ENCODE assay signal across 22 mouse cellular contexts in genomic region chr7:115630691-115631090, GRCm38 (mm10).
A peak's percentile ranks its signal among the peaks of the same experiment; 100 is the strongest.
DNase-seq lines count a peak whose midpoint lies in the region; ATAC-seq and TF ChIP-seq lines count a peak whose summit lies in the region.
"Had no signal": no experiment of that assay in that cellular context is flagged by ENCODE, and none has a peak within 500 bp of the region (broad histone marks: within the 10 kb centered on the region; RNA-seq: fewer than 3 reads in every experiment).

No protein-coding gene starts in this region.

- ATAC-seq in heart, embryonic 13.5 days (ENCODE audit: extremely low read depth, insufficient number of reproducible peaks, low FRiP score, low TSS enrichment): no peak
- no peak for ATAC-seq in lung, embryonic 15.5 days (ENCODE audit: borderline replicate concordance, extremely low read depth, low FRiP score, low TSS enrichment)
- no peak for ATAC-seq in midbrain, embryonic 11.5 days (ENCODE audit: low FRiP score)
- ATAC-seq: activated CD4-positive, CD25-positive, alpha-beta regulatory T cell, adult 4 months; forebrain, embryonic 16.5 days; hindbrain, postnatal 0 days had no signal

- peaks cover 49% of the 10 kb centered on the region for H3K4me1 ChIP-seq in heart, embryonic 13.5 days
- H3K4me1 ChIP-seq in heart, adult 2 months (ENCODE audit: control insufficient read depth, insufficient read depth, low read length): peaks cover 2% of the 10 kb centered on the region
- H3K4me1 ChIP-seq in lung, embryonic 15.5 days: peaks cover 17% of the 10 kb centered on the region
- H3K4me1 ChIP-seq in midbrain, embryonic 11.5 days (ENCODE audit: control insufficient read depth, insufficient read depth, low read length): peaks cover under 1% of the 10 kb centered on the region; the same call in 1 of the 2 replicates

- no peak for TF ChIP-seq POLR2A in heart, adult 2 months (IDR thresholded peaks at IDR 0.05; ENCODE audit: insufficient read depth, low read depth, low read length)

- peak overlapping the region; percentile 22; the same call in 1 of the 2 replicates for H3K27ac ChIP-seq in heart, embryonic 13.5 days (replicated peaks)
- H3K27ac ChIP-seq in heart, adult 2 months: no peak overlapping the region
- H3K27ac ChIP-seq in lung, embryonic 15.5 days: peak overlapping the region; percentile 37; the same call in 1 of the 2 replicates
- no peak overlapping the region for H3K27ac ChIP-seq in midbrain, embryonic 11.5 days (ENCODE audit: low read depth, low read length)
- H3K27ac ChIP-seq: embryonic facial prominence, embryonic 13.5 days; forebrain, embryonic 12.5 days; heart, embryonic 15.5 days; hindbrain, embryonic 13.5 days; hindbrain, postnatal 0 days had no signal

- H3K4me2 ChIP-seq in heart, embryonic 13.5 days: no peak overlapping the region
- H3K4me2 ChIP-seq in lung, embryonic 15.5 days: no peak overlapping the region
- no peak overlapping the region for H3K4me2 ChIP-seq in midbrain, embryonic 11.5 days
- H3K4me2 ChIP-seq: embryonic facial prominence, embryonic 13.5 days; forebrain, embryonic 12.5 days; heart, embryonic 15.5 days; hindbrain, embryonic 13.5 days had no signal

- no peak for TF ChIP-seq CTCF in heart, adult 2 months (IDR thresholded peaks at IDR 0.05)

- WGBS in heart, embryonic 13.5 days: 68% methylated on average over 3 of the region's 3 CpGs
- WGBS in heart, adult 2 months: 90% methylated on average over 3 of the region's 3 CpGs
- 76% methylated on average over 3 of the region's 3 CpGs for WGBS in lung, embryonic 15.5 days
- 90% methylated on average over 3 of the region's 3 CpGs for WGBS in midbrain, embryonic 11.5 days

- no peaks in the 10 kb centered on the region for H3K27me3 ChIP-seq in heart, embryonic 13.5 days (replicated peaks)
- H3K27me3 ChIP-seq in heart, adult 2 months (ENCODE audit: control insufficient read depth, insufficient read depth, low read length): no peaks in the 10 kb centered on the region
- no peaks in the 10 kb centered on the region for H3K27me3 ChIP-seq in lung, embryonic 15.5 days
- no peaks in the 10 kb centered on the region for H3K27me3 ChIP-seq in midbrain, embryonic 11.5 days (ENCODE audit: control insufficient read depth, insufficient read depth, low read length)
- H3K27me3 ChIP-seq: embryonic facial prominence, embryonic 13.5 days; forebrain, embryonic 12.5 days; heart, embryonic 15.5 days; hindbrain, embryonic 13.5 days had no signal

- H3K9me3 ChIP-seq in heart, embryonic 13.5 days: no peaks in the 10 kb centered on the region
- H3K9me3 ChIP-seq in lung, embryonic 15.5 days: no peaks in the 10 kb centered on the region
- no peaks in the 10 kb centered on the region for H3K9me3 ChIP-seq in midbrain, embryonic 11.5 days (ENCODE audit: control insufficient read depth, low read length)
- H3K9me3 ChIP-seq: embryonic facial prominence, embryonic 13.5 days; forebrain, embryonic 12.5 days; G1E; heart, embryonic 10.5 days; heart, embryonic 15.5 days; hindbrain, embryonic 13.5 days had no signal

- intact Hi-C loops in heart, adult 2 months (cut with DNase I): no loop called here
- intact Hi-C loops in left cerebral cortex, postnatal 4 days (cut with DNase I): no loop called here

- no peaks in the 10 kb centered on the region for H3K36me3 ChIP-seq in heart, embryonic 13.5 days
- peaks cover 7% of the 10 kb centered on the region; the same call in 1 of the 2 replicates for H3K36me3 ChIP-seq in heart, adult 2 months (ENCODE audit: control insufficient read depth, insufficient read depth, low read length)
- no peaks in the 10 kb centered on the region for H3K36me3 ChIP-seq in lung, embryonic 15.5 days
- no peaks in the 10 kb centered on the region for H3K36me3 ChIP-seq in midbrain, embryonic 11.5 days (ENCODE audit: control insufficient read depth, insufficient read depth, low read length)
- H3K36me3 ChIP-seq: embryonic facial prominence, embryonic 13.5 days; forebrain, embryonic 12.5 days; G1E; heart, embryonic 10.5 days; heart, embryonic 15.5 days; hindbrain, embryonic 13.5 days had no signal

- no peak for DNase-seq in heart, adult 2 months
- DNase-seq in lung, adult 18-20 months: no peak
- peak; percentile 65 for DNase-seq in 3T3-L1 (ENCODE audit: low read depth, low spot score)
- DNase-seq in midbrain, embryonic 11.5 days (ENCODE audit: low spot score, missing footprints): no peak
- no peak for DNase-seq in left cerebral cortex, postnatal 4 days
- DNase-seq: adrenal gland, postnatal 14 days; cerebellum, adult 11-12 months; cerebellum, adult 9-10 months; cerebellum, postnatal 36 days; gastrocnemius, postnatal 14 days; heart, postnatal 14 days had no signal

- H3K9ac ChIP-seq in heart, embryonic 13.5 days: no peak overlapping the region
- no peak overlapping the region for H3K9ac ChIP-seq in heart, adult 2 months (ENCODE audit: low read depth, low read length)
- H3K9ac ChIP-seq in lung, embryonic 15.5 days: no peak overlapping the region
- H3K9ac ChIP-seq in midbrain, embryonic 11.5 days (ENCODE audit: low read length): no peak overlapping the region
- H3K9ac ChIP-seq: embryonic facial prominence, embryonic 13.5 days; forebrain, embryonic 12.5 days; heart, embryonic 15.5 days; hindbrain, embryonic 13.5 days had no signal

- H3K79me2 ChIP-seq in heart, adult 2 months (replicated peaks; ENCODE audit: control insufficient read depth, insufficient read depth, low read length): no peaks in the 10 kb centered on the region

- H3K4me3 ChIP-seq in heart, embryonic 13.5 days: no peak overlapping the region
- no peak overlapping the region for H3K4me3 ChIP-seq in heart, adult 2 months
- no peak overlapping the region for H3K4me3 ChIP-seq in lung, embryonic 15.5 days
- H3K4me3 ChIP-seq in midbrain, embryonic 11.5 days (ENCODE audit: low read depth, low read length): no peak overlapping the region
- H3K4me3 ChIP-seq: embryonic facial prominence, embryonic 13.5 days; forebrain, embryonic 12.5 days; heart, embryonic 10.5 days; heart, embryonic 15.5 days; hindbrain, embryonic 13.5 days had no signal

- TF ChIP-seq EP300 in heart, adult 2 months (IDR thresholded peaks at IDR 0.05; ENCODE audit: insufficient read depth, low read depth, low read length): no peak

Comparison
In these comparisons a context has a peak if more than half of its experiments do, and no peak if none do; other contexts are left out.
1. H3K27ac ChIP-seq: peak in heart, embryonic 13.5 days (single experiment) and lung, embryonic 15.5 days (single experiment); none in heart, adult 2 months (single experiment) and midbrain, embryonic 11.5 days (single experiment).